Mouse (Mus musculus): ENCODE data around the gene Adssl1.

The Adssl1 gene

DNA sequence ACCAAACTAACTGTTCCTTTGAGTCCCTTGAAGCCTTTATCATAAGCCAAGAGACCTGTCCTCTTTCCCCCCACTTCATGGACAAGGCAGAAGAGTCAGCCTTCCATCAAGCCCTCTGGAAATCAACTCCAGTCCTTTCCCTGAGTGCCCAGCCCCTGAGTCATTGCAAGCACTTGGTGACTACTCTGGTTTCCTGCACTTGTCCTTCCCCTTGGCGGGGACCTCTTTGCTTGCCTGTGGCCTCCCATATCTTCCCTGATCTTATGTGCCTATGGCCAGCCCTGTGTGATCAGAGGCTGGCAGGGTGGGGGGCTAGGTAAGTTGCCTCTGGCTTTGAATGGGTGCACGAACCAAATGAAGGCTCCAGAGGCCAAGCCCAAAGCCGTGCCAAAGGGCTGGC, 2.1 kb downstream of the Adssl1 start:
- DNase-seq (ENCODE audit: low spot score in 2 of 2): no peak

DNA sequence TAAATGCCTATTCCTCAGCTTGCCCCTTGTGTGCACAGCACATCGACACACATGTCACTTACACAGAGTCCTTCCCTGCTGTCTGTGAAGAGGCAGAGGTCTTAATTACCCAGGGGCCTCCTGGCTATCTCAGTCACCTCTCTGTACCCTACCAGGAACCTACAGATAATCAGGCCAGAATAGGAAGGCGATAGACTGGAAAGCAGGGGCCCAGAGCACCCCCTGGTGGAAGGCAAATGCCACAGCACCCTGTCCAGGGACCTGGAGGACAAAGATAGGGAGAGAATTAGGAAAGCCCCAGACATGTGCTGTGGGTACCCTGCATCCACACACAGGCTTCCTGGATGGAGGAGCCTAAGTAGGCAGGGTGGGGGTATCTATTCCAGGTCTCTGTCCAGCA, 3.9 kb downstream of the Adssl1 start:
- peak in 1 of 2 experiments; percentile 64 for DNase-seq (ENCODE audit: low spot score in 2 of 2)

DNA sequence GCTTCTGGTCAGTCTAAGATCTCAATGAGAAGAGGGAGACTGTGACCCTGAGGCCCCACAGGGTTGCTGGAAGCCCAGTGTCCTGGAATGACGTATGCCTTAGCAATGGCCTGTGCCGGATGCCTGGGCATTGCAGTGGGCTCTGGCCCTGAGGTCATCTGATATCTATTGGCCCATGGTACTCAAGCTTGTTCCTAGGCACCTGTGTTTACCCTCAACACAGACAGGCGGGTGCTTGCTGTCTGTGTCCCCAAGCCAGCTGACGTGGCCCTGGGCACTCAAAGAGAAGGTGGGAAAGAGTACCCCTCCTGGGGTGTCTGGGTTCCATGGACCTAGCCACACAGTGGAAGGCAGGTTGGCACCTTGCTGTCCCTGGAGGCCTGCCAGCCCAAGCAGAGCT, 5.9 kb downstream of the Adssl1 start:
- DNase-seq (ENCODE audit: low spot score in 2 of 2): no peak

DNA sequence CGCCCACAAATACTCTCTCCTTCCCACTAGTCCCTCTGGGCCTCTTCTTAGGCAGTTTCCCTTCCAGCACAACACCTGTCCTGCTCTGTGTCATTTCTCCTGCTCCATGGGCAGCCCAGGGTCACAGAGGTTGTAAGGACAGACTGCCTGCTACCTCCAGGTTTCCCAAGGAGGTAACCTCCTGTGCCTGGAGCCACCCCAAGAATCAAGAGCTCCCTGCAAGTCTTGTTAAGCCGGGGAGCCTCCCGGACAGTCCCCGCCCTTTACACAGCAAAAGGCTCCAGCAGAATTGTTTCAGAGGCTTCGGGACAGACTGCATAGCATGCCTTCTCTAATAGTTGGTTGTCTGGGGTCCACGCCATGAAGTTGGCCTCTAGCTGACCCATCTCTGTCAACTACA, 6.6 kb downstream of the Adssl1 start:
- DNase-seq (ENCODE audit: low spot score in 2 of 2): no peak

DNA sequence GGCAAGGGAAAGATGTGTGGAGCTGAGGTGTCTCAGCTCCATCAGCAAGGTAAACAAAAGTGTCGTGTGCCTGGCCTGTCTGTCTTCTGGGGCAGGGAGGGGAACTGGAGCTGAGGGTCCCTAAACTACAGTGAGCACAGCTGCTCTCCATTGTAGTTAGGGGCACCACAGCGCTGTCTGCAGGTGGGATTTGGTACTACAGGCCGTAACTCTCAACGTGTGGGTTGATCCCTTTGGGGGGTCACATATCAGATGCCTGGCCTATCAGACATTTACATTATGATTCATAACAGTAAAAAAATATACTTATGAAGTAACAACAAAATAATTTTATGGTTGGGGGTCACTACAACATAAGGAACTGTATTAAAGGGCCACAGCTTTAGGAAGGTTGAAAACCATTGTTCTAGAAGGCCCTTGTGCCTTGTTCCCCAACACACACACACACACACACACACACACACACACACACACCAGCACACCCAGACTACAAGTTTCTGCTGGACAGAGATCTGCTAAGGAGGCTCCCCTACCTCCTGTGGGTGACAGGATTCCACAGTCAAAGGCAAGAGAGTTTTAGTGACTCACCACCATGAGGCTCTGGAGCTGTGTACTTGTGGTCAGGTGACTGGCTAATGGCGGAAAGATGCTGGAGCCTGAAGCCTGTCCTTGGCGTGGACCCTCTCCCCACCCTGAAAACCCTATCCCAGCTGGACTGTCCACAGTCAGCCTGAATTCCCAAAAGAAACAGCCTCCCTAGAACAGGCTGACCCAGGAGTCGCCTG, 7.4 kb downstream of the Adssl1 start:
- no peak for DNase-seq (ENCODE audit: low spot score in 2 of 2)

DNA sequence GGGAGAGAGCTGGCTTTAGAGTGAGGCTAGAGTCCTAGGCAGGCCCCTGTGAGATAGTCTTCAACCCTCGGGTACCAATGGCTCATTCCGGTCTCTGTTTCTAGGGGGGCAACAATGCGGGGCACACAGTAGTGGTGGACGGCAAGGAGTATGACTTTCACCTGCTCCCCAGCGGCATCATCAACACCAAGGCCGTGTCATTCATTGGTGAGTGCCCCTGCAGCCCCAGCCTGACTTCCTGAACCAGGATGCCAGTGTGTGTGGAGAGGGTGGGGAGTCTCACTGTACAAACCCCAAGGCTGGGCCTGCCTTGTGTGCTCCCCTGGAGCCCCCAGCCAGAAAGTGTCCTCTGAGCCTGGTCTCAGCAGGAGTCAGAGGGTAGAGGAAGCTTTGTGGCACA, 8.4 kb downstream of the Adssl1 start:
- no peak for DNase-seq (ENCODE audit: low spot score in 2 of 2)

DNA sequence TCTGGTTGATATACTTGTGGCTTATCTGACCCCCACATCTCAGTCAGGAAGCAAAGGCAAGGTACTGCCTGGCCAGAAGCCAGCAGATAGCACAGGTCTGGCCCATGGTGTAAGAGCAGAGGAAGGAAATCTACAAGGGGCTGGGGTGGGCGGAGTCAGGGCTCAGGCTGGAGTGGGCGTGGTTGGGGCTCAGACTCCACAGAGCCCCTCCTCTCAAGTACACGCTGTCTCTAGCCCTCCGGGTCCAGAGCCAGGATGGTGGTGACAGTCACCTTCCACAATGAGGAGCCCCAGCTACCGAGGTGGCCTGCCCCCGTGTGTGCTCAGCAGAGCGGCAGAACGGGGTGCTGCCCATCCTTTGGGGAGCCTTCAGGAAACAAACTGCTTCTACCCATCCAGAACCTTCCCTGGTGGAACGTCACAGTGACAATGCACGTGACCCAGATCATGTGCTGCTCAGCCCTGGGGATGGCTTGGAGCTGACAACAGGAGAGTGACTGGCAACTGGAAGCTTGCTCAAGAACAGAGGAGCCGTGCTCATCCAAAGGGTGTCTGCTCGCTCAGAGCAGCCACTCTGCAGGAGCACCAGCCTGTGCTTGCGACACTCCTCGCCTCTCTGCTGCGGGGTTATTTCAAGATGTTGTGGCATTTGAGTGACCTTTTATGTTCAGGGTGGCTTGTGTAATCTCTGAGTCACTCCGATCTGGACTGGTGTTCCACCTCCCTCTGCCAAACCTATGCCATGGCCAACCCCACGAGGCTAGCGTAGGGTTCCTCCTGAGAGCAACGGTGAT, 9.3 kb downstream of the Adssl1 start:
- DNase-seq (ENCODE audit: low spot score in 2 of 2): peak; percentile 67 to 80

DNA sequence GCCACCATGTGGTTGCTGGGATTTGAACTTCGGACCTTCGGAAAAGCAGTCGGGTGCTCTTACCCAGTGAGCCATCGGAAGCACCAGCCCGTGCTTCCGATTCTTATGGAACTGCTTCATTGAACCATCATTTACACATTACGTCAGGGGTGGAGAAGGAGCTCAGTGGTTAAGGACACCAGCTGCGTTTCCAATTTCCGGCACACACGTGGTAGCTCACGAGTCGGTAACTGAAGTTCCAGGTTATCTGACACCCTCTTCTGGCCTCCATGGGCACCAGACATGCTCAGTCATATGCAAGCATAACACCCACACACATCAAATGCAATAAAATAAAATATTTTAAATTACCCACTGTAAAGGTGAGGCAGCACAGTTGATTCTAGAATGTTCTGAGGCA, 10.2 kb downstream of the Adssl1 start:
- DNase-seq (ENCODE audit: low spot score in 2 of 2): no peak

DNA sequence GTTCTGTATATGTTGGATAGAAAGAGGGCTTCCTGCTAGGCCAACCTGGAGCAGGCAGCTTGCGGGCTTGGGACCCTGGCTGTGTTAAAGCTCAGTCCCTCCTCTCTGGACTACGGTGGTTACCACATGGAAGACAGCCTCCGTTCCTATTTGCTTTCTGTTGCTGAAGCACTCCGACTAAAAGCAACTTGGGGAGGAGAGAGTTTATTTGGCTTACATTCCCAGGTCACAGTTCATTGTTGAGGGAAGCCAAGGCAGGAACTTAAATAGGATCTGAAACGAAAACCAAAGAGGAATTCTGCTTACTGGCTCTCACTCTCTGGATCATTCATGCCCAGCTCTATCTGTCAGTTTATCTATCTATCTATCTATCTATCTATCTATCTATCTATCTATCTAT, 11.0 kb downstream of the Adssl1 start:
- DNase-seq (ENCODE audit: low spot score in 2 of 2): no peak

DNA sequence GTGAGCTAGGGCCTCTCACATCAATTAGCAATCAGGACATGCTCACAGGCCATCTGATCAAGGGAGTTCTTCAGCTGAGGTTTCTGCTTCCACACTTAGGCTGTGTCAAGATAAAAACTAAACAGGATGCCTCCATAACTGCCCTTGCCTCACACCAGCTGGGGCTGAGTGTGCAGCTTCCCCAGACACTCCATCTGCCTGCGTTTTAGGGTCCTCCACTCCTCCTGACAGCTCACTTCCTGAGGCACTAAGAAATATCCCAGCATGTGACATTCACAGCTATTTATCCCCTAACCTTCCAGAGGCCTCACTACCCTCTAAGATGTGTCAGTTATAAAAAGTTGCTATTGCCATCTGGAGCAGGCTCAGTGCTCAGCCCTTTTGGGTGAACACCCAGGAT, 11.6 kb downstream of the Adssl1 start:
- no peak for DNase-seq (ENCODE audit: low spot score in 2 of 2)

DNA sequence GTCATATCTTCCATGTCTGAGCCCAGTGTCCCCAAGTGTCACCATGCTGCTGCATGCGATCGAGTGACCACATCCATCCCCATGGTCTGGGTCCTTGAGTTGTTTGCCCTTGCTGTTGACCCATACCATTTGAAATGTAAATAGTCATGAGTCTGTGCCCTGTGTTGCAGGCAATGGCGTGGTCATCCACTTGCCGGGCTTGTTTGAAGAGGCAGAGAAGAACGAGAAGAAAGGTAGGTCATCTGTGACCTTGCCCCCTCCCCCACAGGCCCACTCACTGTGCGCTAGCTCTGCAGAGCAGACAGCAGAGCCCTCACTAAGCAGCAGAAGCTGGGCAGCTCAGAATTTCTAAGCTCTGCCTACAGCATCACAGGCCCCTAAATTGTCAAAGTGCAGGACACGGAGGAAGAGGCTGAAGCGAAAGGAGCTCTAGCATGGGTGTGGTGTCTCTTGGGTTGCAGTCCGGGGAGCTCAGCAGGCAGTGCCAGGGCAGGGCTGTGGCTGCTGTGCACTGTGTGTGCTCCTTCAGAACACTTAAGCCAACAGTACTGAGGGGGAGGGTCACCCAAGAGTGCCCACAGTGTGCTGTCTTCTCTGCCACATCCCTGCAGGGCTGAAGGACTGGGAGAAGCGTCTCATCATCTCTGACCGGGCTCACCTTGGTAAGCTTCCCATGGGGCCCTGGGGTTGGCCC, 12.4 kb downstream of the Adssl1 start:
- no peak for DNase-seq (ENCODE audit: low spot score in 2 of 2)

DNA sequence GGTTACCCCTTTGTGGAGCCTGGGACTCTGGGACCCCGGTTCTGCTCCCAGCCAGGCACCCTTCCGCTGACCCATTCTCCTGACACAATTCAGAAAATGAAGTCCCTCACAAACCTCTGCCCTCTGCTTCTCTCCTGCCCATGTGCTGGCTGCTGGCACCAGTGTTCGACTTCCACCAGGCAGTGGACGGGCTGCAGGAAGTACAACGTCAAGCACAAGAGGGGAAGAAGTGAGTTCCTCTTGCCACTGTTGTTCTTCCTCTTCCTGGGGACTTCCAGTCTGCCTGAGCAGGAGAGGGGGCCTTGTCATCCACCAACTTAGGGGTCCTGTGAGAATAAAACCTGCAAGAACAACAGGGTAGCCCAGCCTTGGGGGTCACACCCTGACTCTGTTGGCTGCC, 13.1 kb downstream of the Adssl1 start:
- DNase-seq (ENCODE audit: low spot score in 2 of 2): no peak

DNA sequence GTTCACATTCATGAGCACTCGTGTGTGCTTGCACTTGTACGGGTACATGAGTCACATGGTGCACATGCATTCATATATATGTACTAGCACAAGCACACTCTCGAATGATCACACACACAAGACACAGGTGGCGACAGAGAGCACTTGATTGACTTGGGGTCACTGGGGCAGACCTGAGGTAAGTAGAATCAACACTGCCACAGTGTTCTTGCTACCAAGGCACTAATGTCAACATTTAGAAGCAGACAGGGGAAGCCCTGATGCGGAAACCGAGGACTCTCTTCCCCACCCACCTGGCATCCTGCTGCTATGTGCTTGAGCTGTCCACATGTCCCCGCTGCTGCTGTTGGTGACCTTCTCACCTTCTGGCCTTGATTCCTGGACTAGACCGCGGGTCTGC, 13.8 kb downstream of the Adssl1 start:
- DNase-seq (ENCODE audit: low spot score in 2 of 2): no peak

DNA sequence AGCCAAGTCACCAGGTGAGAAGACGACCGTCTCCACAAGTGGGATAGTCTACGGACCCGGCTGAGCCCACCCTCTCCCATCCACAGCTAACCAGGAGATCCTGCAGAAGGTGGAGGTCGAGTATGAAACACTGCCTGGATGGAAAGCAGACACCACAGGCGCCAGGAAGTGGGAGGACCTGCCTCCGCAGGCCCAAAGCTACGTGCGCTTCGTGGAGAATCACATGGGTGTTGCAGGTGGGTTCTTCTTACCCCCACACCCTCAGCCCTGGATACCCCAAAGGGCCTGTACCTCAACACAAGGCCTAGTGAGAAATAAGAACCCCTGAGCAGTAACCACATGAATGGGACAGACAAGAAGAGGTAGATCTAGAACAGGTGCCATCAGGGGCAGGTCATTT, 19.7 kb downstream of the Adssl1 start:
- no peak for DNase-seq (ENCODE audit: low spot score in 2 of 2)

DNA sequence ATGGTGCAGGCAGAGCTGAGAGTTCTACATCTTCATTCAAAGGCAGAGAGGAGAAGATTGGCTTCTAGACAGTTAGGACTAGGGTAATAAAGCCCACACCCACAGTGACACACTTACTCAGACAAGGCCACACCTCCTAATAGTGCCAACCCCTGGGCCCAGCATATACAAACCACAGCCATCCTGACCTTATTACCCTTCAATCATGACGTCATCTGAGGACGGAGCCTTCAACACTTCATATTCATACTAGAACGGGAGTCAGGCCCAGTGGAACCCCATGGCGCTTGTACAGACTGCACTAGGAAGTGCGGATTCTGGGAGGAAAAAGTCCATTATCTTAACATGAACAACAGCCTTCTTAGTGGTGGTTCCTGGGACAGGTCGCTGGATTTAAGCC, 23.3 kb downstream of the Adssl1 start:
- DNase-seq (ENCODE audit: low spot score in 2 of 2): no peak

DNA sequence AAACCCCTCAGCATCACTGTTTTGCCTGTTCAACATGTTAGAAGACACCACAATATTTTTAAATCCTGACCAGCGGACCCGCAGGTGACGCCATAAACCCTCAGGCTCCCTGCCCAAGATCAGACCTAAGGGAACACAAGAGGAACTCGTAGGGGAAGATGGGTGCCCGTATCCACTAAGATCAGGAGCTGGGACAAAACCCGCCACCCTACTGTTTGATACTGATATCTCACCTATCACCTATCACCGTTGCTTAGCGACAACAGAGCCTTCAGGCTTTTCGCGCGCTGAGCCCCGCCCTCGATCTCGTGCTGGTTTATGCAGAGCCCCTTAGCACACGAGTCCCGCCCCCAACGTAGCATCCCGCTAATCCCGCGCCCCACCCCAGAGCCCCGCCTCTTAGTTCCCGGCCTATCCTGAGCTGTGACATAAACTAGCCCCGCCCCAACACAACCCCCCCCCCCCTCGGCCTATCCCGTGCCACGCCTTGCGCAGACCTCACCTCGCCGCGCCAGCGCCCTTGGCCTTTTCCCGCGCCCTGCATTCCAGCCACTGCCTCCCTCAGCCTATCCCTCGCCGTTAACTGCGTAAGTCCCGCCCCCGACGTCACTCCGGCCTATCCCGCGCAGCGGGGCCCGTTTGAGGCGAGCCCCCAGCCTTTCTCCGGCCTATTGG, 24.5 kb downstream of the Adssl1 start, which contains the start of gene Siva1:
Siva1 (plus strand) TSS at position 500 of the 675 bp plus-strand sequence.
- DNase-seq (ENCODE audit: low spot score in 2 of 2): peak; percentile 98 to 99

DNA sequence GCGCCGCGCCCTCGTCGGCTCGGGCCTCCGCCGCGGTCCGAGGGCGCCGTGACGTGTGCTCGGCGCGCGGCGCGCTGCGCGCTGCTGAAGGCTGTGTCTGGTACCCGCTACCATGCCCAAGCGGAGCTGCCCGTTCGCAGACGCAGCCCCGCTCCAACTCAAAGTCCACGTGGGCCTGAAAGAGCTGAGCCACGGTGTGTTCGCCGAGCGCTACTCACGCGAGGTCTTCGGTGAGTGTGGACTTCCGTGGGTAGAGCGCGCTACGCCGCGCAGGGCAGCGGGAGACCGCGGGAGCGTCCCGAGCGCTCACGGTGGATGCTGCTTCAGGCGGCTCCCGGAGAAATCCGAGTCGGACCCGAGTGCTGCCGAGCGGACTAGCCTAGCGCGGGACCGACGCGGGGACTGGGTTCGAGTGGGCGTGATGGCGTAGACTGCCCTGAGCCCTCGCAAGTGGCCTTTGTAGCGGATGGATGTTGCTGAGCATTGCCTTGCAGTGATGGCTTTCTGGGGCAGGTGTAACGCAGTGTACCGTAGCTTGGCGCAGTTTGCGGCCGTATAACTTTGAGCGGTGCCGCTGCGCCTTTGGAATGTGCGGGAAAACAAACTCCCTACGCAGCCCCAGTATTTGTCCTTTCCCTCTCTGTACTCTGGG, 25.1 kb downstream of the Adssl1 start:
- no peak for DNase-seq (ENCODE audit: low spot score in 2 of 2)

DNA sequence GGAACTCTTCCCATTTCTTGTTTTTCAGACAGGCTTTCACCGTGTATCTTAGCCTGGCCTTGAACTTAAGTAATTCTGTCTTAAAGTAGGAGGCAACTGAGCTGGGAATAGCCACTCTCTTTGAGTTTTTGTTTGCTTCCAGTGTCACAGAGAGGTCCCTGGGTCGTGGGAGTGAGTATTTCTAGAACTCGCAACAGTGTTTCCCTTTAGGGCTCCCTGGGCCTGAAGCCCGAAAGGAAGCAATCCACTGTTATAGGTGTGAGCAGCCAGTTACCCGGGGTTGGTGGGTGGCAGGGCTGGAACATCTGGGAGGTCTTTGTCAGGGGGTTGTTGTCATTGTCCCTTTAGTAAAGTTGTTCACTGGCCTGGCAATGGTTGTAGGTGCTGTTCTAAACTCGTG, 26.3 kb downstream of the Adssl1 start:
- DNase-seq (ENCODE audit: low spot score in 2 of 2): no peak

DNA sequence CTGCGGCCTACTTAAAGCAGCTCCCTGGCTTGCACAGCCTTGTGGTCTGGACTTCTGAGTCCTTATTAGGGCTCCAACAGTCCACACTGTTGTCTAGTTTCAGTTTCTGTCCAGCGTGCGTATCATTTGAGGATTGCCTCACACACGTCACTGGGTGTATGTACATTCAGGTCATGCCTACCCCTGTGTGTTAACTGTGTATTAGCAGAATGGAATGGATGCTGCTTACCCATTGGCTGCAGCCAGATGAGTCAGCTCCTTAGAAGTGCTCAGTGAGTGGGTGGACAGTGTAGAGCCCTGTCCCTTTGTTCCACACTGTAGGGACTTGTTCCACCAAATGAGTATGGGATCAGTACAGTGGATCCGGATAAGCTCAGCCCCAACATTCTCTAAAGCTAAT, 28.2 kb downstream of the Adssl1 start:
- no peak for DNase-seq (ENCODE audit: low spot score in 2 of 2)

DNA sequence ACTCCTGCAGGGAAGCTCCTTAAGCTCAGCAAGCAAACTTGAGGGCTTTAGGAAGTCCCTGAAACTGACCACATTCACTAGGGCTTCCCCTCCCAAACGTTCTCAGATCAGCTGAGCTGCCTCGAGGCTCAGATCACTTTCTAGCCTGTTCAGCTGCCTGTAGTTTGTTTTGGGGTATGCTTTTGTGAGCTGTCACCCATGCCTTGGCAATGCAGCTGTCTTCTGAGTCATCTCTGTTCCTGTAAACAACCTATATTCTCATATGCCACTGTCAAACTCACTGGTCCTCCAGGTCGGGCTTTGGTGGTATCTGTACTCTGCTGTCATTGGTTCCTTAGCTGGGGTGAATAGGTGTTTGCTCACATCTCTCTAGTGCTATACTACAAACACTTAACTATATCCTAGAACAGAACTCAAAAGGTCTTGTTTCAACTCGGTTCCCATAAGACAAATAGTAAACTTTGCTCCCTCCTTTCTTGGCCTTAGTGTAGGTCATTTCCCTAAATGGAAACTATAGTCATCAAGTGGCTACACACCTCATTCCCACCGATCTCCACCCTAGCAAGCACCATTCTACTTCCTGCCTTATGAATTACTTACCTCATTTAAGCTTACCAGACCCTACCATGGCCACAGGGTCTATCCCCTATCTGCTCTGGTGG, 32.1 kb downstream of the Adssl1 start:
- no peak for DNase-seq (ENCODE audit: low spot score in 2 of 2)
